Mouse (Mus musculus) mouse embryonic stem cell (cell line): ENCODE results near the gene Vps13c.

Source experiments
- in situ Hi-C, 2 experiments: fragments of 300-500 bp; cut with MboI; formaldehyde crosslinking; loops; 1 replicate in 1 of 2; 3 replicates in 1 of 2; pipeline ENCODE4 v1.14.3; 2019 to 2020; ENCODE audit warnings: low sequenced_read_pairs in 2 of 2, low pct_unique_long_range_greater_than_20kb in 1 of 2, mixed read lengths in 1 of 2; ENCODE audit not compliant: unreplicated experiment in 1 of 2

Gene Vps13c

DNA sequence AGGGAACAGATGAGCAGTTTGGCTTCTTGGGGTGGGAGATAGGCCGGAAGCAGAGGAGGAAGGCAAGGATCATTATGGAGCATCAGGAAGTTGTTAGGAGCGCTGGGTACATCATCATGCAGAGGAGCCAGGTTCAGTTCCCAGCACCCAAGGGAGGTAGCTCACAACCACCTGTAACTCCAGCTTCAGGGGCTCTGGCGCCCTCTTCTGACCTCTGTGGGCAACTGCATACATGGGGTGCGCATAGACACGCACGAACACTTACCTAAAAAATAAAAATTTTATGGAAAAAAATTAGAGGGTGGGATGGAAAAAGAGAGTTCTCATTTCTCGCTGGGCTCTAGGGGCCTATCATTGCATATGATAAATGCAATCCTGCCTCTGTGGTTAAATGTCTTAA, 14.7 kb upstream of the Vps13c start:
- in situ Hi-C loops: no loop called here

GRCm38 (mm10) chr9:67828182-67828581, 12.0 kb upstream of the Vps13c start:
- in situ Hi-C loops: no loop called here

DNA sequence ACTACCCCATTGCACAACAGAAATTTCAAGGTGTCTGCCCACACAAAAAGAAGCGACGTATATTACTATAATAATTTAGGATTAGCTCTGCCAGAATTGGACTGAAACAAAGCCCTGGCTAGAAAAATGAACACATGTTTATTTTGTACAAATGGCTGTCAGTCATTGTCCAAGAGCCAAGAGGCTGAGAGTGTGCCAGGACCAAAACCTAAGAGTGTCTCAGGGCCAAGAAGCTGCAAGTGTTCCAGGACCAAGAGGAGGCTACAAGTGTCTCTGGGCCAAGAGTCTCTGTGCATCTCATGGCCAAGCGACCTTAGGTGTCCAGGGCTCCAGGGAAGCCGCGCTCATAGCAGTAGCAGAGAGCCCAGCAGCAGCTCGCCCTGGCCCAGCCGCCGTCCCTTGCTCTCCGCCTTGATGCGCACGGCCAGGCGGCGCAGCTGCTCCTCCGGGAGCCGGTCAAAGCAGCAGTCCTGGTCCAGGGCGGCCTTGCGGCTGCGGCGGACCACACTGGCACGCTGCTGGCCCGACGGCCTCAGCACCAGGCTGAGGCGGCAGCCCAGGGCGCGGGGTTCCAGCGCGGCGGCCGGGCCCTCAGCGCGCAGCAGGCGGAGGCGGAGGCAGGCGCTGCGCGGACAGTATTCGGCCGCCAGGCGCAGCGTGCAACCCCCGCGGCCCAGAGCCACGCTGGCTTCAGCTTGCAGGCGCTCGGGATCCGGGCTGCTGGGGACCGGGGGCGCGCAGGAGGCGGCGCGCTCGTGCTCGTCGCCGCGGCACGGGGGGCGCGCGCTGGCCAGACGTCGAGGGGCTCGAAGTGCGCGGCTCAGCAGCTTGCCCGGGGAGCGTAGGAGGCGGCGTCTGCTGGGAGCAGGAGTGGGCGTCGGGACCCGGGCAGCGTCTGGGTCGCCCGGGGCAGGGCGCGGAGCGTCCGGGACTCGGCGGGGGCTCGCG, 9.5 kb upstream of the Vps13c start:
- in situ Hi-C loops: no loop called here

DNA sequence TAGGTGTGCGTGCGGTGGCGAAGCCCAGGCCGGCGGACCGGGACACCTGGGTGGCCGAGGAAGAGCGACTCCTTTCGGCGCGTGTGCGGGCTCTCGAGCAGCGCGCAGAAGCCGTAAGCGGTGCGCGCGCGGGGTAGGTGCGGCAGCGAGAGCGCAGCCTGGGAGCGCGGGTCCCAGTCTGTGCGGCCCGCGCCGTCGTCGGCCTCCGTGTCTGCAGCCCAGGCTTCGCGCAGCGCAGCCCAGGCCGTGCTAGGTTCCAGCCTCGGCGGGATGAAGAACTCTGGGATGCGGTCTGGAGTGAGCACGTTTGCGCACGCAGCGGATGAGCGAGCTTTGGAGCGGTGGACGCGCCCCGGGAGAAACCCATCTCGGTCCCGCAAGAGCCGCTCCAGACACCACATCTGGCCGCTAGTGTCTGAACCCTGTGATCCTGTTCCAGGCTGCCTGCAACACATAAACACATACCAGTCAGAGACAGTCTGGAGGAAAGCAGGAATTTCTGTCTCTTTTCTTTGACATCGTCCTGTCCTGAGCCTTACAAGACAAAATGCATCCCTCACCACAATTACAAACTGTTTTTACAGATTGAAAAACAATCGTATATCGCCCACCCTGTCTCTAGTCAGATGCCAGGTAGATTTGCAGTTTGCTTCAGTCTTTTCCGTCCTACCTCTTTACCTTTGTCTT, 8.7 kb upstream of the Vps13c start:
- in situ Hi-C loops: no loop called here

DNA sequence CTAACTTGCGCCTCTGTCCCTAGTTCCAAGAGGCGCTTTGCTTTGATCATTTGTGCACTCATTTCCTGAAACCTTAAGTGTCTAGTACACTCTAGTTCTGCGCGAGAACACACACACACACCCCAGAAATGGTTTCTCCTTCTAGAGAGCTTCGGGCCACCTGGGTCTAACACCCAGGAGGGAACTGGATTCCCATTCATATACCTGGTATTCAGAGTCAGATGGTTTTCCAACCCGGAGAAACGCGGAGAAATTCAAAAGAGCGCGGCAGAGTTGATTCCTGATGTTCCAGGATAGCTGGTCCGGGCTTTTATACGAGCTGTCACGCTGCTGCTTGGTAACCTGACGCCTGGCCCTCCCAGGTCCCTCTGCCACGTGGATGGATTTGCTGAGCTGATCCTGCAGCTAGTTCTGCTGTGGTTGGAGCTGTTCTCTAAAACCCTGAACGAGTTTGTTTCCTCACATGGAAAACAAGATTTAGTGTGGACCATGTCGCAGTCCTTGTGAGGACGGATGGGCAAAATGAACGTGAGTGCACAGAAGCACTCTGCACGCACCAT, 8.1 kb upstream of the Vps13c start, which contains the start of gene C2cd4a:
C2cd4a (minus strand) TSS at position 285 of the 560 bp plus-strand sequence.
- in situ Hi-C loops: no loop called here

DNA sequence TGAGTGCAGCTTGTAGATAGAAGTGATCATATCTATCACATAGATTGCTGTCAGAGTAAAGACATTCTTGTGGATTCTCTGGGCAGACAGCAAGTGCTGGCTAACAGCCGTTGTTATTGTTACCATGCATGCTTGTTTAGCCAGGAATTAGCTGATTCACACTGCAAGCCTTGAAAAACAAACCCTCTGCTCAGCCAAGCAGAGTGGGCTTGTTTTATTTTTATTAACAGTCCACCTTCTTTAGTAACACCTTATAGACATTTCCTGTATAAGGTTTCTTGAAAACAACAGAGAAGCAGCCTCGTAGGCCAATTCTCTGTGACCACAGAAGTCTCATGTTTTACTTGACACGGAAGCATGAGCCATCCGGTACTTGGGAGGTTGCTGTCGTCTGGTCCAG, 5.7 kb upstream of the Vps13c start:
- in situ Hi-C loops: no loop called here

- in situ Hi-C loops: no loop called here
Measured at GRCm38 (mm10) chr9:67837311-67837710, 2.9 kb upstream of the Vps13c start.

DNA sequence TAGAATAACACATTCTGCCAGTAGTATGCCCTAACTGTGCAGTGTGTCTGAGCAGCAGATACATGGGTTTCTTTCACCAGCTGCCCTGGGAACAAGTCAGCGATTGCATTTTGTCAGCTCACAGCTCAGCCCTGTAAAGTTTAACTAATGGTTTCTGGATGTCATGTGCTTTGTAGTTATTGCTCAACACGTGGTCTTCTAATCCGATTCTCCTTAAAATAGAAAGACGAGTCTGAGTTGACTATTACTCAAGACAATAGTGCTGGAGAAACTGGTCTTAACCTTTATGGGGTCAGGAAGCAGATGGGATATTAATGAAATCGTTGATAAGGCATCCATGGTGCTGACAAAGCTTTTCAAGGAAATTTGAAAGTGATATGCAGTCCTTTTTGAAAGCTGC, 2.6 kb downstream of the Vps13c start:
- in situ Hi-C loops: no loop called here

- in situ Hi-C loops: no loop called here
Measured at GRCm38 (mm10) chr9:67845012-67845411, 4.8 kb downstream of the Vps13c start.

DNA sequence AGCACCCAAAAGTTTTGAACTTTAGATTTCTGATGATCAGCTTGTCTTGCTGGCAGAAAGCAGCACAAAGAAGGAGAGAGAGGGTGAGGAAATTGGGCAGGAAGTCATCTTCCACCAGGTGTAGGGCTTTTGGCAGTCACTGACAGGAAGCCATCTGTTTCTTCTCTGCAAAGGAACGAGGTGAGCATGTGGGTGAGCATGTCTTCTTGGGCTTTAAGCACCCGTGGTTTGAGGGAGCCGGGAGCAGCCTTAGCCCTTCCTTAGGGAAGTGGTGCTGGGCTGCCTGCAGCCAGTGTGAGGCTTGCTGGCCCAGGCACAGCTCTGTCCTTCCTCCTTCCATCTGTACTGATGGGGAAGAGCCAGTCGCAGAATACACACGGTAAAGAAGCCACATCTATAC, 5.5 kb downstream of the Vps13c start:
- in situ Hi-C loops: no loop called here

DNA sequence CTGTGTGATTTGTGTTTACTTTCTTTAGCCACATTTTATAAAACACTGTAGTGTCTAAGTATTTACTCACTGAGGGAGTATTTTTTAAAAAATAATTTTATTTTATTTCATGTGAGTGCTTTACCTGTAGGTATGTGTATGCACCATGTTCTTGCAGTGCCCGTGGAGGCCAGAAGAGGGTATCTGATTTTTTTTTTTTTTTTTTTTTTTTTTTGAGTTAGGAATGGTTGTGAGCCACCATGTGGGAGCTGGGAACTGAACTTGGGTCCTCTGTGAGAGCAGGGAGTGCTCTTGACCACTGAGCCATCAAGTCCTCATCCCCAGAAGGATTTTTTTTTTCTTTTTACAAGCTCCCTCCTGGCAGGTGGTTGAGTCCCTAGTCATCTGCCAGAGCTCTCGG, 5.9 kb downstream of the Vps13c start:
- in situ Hi-C loops: no loop called here

GRCm38 (mm10) chr9:67847606-67848005, 7.4 kb downstream of the Vps13c start:
- in situ Hi-C loops: no loop called here

GRCm38 (mm10) chr9:67849397-67849796, 9.2 kb downstream of the Vps13c start:
- in situ Hi-C loops: no loop called here

DNA sequence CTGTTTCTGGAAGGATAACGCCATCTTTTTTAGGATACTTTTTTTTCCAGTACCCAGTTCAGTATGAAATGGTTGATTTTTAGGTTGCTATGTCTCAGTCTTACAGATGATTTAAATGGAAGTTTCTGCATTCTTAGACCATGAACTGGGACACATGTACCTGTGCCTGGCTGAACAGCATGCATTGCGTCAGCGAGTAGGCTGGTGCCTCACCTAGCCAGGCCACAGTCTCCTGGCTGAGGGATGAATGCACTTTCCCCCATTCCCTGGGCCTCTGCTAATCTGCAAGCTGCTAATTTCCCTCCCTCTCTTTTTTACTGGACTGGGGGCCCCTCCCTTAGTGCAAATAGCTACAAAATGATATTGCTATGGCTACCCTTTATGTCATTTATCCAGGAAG, 9.7 kb downstream of the Vps13c start:
- in situ Hi-C loops: no loop called here

GRCm38 (mm10) chr9:67851150-67851549, 11.0 kb downstream of the Vps13c start:
- in situ Hi-C loops: no loop called here

- in situ Hi-C loops: no loop called here
Measured at GRCm38 (mm10) chr9:67860273-67860672, 20.1 kb downstream of the Vps13c start.

DNA sequence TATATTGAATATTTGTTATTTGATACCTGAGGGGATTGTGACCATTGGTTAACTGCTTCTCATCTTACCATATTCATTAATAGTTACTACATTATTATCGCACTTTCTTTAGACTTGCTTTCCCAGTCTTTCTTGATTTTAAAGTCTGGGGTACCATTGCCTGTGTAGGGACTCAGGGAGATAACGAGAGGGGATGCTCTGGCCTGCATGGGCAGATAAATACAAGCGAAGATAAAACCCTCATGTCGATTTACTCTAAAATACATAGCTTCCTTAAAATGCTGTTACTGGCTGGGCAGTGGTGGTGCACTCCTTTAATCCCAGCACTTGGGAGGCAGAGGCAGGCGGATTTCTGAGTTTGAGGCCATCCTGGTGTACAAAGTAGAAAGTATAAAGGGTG, 23.1 kb downstream of the Vps13c start:
- in situ Hi-C loops: no loop called here

GRCm38 (mm10) chr9:67864011-67864410, 23.8 kb downstream of the Vps13c start:
- in situ Hi-C loops: no loop called here

DNA sequence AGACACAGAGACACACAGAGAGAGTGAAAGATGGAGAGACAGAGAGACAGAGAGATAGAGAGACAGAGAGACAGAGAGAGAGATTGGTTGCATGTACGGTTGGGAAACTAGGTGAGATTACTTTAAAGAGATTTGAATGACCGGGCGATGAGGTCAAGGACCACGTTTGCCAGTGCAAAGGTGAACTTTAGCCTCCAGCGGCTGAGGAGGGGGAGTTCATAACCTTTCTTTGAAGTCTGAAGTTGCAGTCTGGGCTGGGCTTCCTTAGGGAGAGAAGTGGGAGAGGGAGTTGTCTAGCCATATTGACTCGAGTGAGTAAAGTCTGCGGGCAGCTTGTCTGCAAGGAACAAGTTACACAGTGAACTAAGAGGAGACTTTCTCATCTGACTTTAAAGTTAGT, 25.2 kb downstream of the Vps13c start:
- in situ Hi-C loops: no loop called here
